Mouse (Mus musculus): Measurements from ENCODE around the gene Socs7. TPM values are rescaled to one million over a fixed set of nuclear protein-coding genes. Genes with fewer than 3 reads are reported as not detected.

The Socs7 gene
- polyA plus RNA-seq, 1 experiment from 2014 or later = 3.4 TPM

GRCm38 (mm10) chr11:97338302-97338976 is 23.9 kb upstream of the Socs7 start:
- DNase-seq (ENCODE audit: low spot score, missing footprints) (peak; percentile 85), ATAC-seq (ENCODE audit: low FRiP score) (no peak)
- no peak overlapping the region for H3K27ac ChIP-seq (ENCODE audit: low read depth, low read length)
- H3K4me1 ChIP-seq (ENCODE audit: control insufficient read depth, insufficient read depth, low read length) = no peaks in the 10 kb centered on the region
- H3K27me3 ChIP-seq (ENCODE audit: control insufficient read depth, insufficient read depth, low read length) = no peaks in the 10 kb centered on the region
- no peak overlapping the region for H3K4me3 ChIP-seq (ENCODE audit: low read depth, low read length)
- WGBS = 59% methylated on average over 21 of the region's 21 CpGs
- H3K36me3 ChIP-seq (ENCODE audit: control insufficient read depth, insufficient read depth, low read length) = no peaks in the 10 kb centered on the region
- H3K4me2 ChIP-seq = no peak overlapping the region
- no peaks in the 10 kb centered on the region for H3K9me3 ChIP-seq (ENCODE audit: control insufficient read depth, low read length)
- H3K9ac ChIP-seq (ENCODE audit: low read length) = no peak overlapping the region

DNA sequence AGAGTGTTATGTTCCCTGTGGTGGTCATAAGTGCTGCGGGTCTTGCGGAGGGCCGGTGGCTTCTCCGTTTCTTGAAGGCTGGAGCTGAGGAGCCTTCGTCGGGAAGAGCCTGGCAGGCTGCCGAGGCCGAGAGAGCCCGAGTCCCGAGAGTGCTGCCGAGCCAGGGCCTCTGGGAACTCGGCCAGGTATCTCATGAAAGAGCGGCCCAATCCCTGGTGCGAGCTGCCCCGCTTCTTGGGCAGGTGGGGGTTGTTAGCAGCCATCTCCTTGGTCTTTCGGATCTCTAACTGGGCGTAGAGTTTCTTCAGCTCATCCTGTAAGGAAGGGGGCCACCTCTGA is 23.4 kb upstream of the Socs7 start:
- no peak overlapping the region for H3K27ac ChIP-seq (ENCODE audit: low read depth, low read length)
- no peaks in the 10 kb centered on the region for H3K36me3 ChIP-seq (ENCODE audit: control insufficient read depth, insufficient read depth, low read length)
- H3K27me3 ChIP-seq (ENCODE audit: control insufficient read depth, insufficient read depth, low read length) = peaks cover 4% of the 10 kb centered on the region
- no peaks in the 10 kb centered on the region for H3K4me1 ChIP-seq (ENCODE audit: control insufficient read depth, insufficient read depth, low read length)
- no peak overlapping the region for H3K9ac ChIP-seq (ENCODE audit: low read length)
- H3K4me3 ChIP-seq (ENCODE audit: low read depth, low read length) = no peak overlapping the region
- H3K9me3 ChIP-seq (ENCODE audit: control insufficient read depth, low read length) = no peaks in the 10 kb centered on the region
- DNase-seq (ENCODE audit: low spot score, missing footprints) = peak; percentile 73
- WGBS = 52% methylated on average over 17 of the region's 17 CpGs
- no peak for ATAC-seq (ENCODE audit: low FRiP score)
- H3K4me2 ChIP-seq = no peak overlapping the region

DNA sequence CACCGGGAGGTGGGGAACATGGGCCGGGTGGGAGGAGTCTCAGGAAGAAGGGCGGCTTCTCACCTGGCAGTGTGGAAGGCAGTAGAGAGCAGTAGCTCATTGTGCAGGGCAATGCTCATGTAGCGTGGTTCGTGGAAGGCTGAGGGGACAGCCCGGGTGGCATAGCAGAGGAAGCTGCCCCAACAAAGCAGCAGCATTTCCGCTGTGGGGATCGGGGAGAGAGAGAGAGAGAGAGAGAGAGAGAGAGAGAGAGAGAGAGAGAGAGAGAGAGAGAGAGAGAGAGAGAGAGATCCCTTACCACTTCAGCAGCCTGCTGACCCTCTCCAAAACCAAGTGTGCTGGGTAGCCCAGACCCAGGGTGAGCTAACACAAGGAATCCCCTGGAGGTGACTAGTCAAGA is 19.2 kb upstream of the Socs7 start:
- ATAC-seq (ENCODE audit: low FRiP score) (no peak), DNase-seq (ENCODE audit: low spot score, missing footprints) (no peak)
- 38% methylated on average over 8 of the region's 8 CpGs for WGBS
- Histone ChIP-seq H3K9me3 (ENCODE audit: control insufficient read depth, low read length) (no peaks in the 10 kb centered on the region), H3K27me3 (ENCODE audit: control insufficient read depth, insufficient read depth, low read length) (peaks cover 4% of the 10 kb centered on the region), H3K27ac (ENCODE audit: low read depth, low read length) (no peak overlapping the region), H3K4me1 (ENCODE audit: control insufficient read depth, insufficient read depth, low read length) (no peaks in the 10 kb centered on the region), H3K4me2 (no peak overlapping the region), H3K9ac (ENCODE audit: low read length) (no peak overlapping the region), H3K4me3 (ENCODE audit: low read depth, low read length) (no peak overlapping the region), H3K36me3 (ENCODE audit: control insufficient read depth, insufficient read depth, low read length) (no peaks in the 10 kb centered on the region)

DNA sequence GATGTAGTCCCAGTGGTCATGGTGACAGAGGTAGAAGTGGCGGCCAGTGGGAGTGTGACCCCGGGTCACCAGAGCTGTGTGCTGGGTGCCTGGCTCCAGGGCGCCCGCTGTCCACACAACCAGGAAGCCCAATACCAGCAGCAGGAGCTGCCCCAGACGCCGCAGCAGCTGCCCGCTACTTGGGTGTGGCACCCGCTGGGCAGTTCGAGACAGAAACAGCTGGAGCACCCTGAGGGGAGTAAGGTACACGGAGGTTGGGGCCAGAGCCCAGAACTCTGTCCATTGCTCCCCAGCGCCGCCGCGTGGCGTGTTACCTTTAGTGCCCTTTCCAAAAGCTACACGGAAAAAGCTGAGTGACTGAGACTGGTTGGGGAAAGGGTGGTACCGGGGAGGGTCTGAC is 18.7 kb upstream of the Socs7 start:
- DNase-seq (ENCODE audit: low spot score, missing footprints) (peak; percentile 75), ATAC-seq (ENCODE audit: low FRiP score) (no peak)
- H3K36me3 ChIP-seq (ENCODE audit: control insufficient read depth, insufficient read depth, low read length) = no peaks in the 10 kb centered on the region
- peaks cover 4% of the 10 kb centered on the region for H3K27me3 ChIP-seq (ENCODE audit: control insufficient read depth, insufficient read depth, low read length)
- H3K4me2 ChIP-seq = no peak overlapping the region
- H3K27ac ChIP-seq (ENCODE audit: low read depth, low read length) = no peak overlapping the region
- 32% methylated on average over 17 of the region's 17 CpGs for WGBS
- no peaks in the 10 kb centered on the region for H3K9me3 ChIP-seq (ENCODE audit: control insufficient read depth, low read length)
- no peak overlapping the region for H3K4me3 ChIP-seq (ENCODE audit: low read depth, low read length)
- no peaks in the 10 kb centered on the region for H3K4me1 ChIP-seq (ENCODE audit: control insufficient read depth, insufficient read depth, low read length)
- no peak overlapping the region for H3K9ac ChIP-seq (ENCODE audit: low read length)

DNA sequence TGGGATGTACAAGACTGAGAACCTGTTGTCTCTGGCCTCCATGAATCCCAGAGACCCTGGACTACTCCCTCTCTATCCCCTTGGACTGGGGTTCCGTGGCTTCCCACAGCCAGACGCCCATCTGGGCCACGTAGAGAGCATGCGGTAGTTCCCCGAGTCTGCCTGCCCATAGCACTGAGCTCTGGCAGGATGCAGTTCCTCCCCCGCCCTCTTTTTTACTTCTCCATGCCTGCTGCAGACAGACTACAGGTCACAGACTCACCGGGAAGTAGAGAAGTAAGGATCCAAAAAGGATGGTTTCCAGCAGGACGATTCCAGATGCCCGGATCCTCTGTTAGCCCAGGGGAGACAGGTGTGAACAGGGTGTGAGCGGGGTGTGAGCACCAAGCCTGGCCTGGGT is 16.9 kb upstream of the Socs7 start:
- DNase-seq (ENCODE audit: low spot score, missing footprints) (peak; percentile 68), ATAC-seq (ENCODE audit: low FRiP score) (no peak)
- H3K36me3 ChIP-seq (ENCODE audit: control insufficient read depth, insufficient read depth, low read length) = no peaks in the 10 kb centered on the region
- no peak overlapping the region for H3K9ac ChIP-seq (ENCODE audit: low read length)
- 87% methylated on average over 10 of the region's 10 CpGs for WGBS
- H3K4me1 ChIP-seq (ENCODE audit: control insufficient read depth, insufficient read depth, low read length) = peaks cover 5% of the 10 kb centered on the region
- no peak overlapping the region for H3K4me3 ChIP-seq (ENCODE audit: low read depth, low read length)
- no peaks in the 10 kb centered on the region for H3K9me3 ChIP-seq (ENCODE audit: control insufficient read depth, low read length)
- H3K27ac ChIP-seq (ENCODE audit: low read depth, low read length) = no peak overlapping the region
- H3K27me3 ChIP-seq (ENCODE audit: control insufficient read depth, insufficient read depth, low read length) = peaks cover 4% of the 10 kb centered on the region
- H3K4me2 ChIP-seq = no peak overlapping the region

- H3K9ac ChIP-seq (ENCODE audit: low read length) = no peak overlapping the region
- H3K36me3 ChIP-seq (ENCODE audit: control insufficient read depth, insufficient read depth, low read length) = no peaks in the 10 kb centered on the region
- no peak overlapping the region for H3K4me2 ChIP-seq
- no peaks in the 10 kb centered on the region for H3K9me3 ChIP-seq (ENCODE audit: control insufficient read depth, low read length)
- H3K4me1 ChIP-seq (ENCODE audit: control insufficient read depth, insufficient read depth, low read length) = peaks cover 5% of the 10 kb centered on the region
- no peak for DNase-seq (ENCODE audit: low spot score, missing footprints)
- ATAC-seq (ENCODE audit: low FRiP score) = no peak
- no peak overlapping the region for H3K27ac ChIP-seq (ENCODE audit: low read depth, low read length)
- peaks cover 4% of the 10 kb centered on the region for H3K27me3 ChIP-seq (ENCODE audit: control insufficient read depth, insufficient read depth, low read length)
- WGBS = 75% methylated on average over 9 of the region's 9 CpGs
- H3K4me3 ChIP-seq (ENCODE audit: low read depth, low read length) = no peak overlapping the region
These were observed 16.0 kb upstream of the Socs7 start for GRCm38 (mm10) chr11:97346383-97346782.

- no peak for ATAC-seq (ENCODE audit: low FRiP score)
- Histone ChIP-seq H3K27ac (ENCODE audit: low read depth, low read length) (no peak overlapping the region), H3K4me3 (ENCODE audit: low read depth, low read length) (no peak overlapping the region), H3K36me3 (ENCODE audit: control insufficient read depth, insufficient read depth, low read length) (no peaks in the 10 kb centered on the region), H3K9ac (ENCODE audit: low read length) (no peak overlapping the region), H3K4me1 (ENCODE audit: control insufficient read depth, insufficient read depth, low read length) (peaks cover 5% of the 10 kb centered on the region), H3K27me3 (ENCODE audit: control insufficient read depth, insufficient read depth, low read length) (peaks cover 4% of the 10 kb centered on the region), H3K9me3 (ENCODE audit: control insufficient read depth, low read length) (no peaks in the 10 kb centered on the region), H3K4me2 (no peak overlapping the region)
- whole genome bisulfite sequencing = 88% methylated on average over 9 of the region's 9 CpGs
- no peak for DNase-seq (ENCODE audit: low spot score, missing footprints)
These were observed 15.1 kb upstream of the Socs7 start for GRCm38 (mm10) chr11:97347291-97347690.

DNA sequence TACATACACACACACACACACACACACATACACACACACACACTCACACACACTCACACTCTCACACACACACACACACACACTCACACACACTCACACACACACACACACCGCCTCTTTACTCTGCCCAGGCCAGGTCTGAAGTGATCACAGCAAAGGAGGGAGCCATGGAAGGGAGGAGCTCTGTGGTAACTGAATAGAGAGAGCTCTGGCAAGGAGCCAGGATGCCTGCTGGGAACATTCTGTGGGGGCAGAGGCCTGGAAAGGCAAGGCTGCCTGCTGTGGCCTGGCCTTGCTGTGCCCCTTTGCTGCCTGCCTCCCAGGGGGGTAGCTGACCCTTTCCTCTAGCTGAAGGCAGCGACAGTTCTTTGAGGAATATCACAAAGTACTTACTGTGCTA is 12.3 kb upstream of the Socs7 start:
- Histone ChIP-seq H3K9ac (ENCODE audit: low read length) (no peak overlapping the region), H3K4me1 (ENCODE audit: control insufficient read depth, insufficient read depth, low read length) (peaks cover 5% of the 10 kb centered on the region), H3K9me3 (ENCODE audit: control insufficient read depth, low read length) (no peaks in the 10 kb centered on the region), H3K27ac (ENCODE audit: low read depth, low read length) (no peak overlapping the region), H3K27me3 (ENCODE audit: control insufficient read depth, insufficient read depth, low read length) (no peaks in the 10 kb centered on the region), H3K4me3 (ENCODE audit: low read depth, low read length) (no peak overlapping the region), H3K4me2 (no peak overlapping the region), H3K36me3 (ENCODE audit: control insufficient read depth, insufficient read depth, low read length) (no peaks in the 10 kb centered on the region)
- WGBS = 30% methylated on average over 2 of the region's 2 CpGs
- ATAC-seq (ENCODE audit: low FRiP score) = 0 out of 2 replicates have a peak, but pooled peaks have one; percentile 54
- DNase-seq (ENCODE audit: low spot score, missing footprints) = peak; percentile 87

DNA sequence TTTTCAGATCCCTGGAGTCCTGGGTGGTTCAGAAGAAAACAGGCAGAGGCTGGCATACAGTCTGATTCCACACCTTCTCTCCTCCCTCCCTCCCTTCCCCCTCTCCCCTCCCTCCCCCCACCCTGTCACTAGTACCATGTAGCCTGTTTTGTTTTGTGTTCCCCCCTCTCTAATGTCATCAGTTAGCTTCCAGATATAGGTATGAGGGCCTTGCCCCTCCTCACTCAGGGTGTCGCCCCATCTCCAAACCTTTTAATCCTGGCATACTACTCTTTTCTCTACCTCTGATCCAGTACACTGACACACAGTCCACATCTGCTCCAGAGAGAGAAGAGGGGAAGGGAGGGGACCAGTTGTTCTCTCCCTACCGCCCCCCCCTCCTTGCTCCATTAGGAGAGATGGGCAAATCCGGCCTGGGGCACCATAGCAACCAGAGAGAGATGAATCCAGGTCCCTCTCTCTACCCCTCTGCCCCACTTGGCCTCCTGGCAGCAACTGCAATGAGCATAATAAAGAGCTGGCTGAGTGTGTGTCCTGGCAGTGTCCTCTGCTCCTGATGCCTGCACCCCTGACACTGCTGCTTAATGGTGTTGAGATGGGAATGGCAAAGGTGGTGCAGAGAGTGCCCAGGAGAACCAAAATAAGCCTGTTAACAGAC is 10.2 kb upstream of the Socs7 start, which contains the start of gene Gpr179:
Gene Gpr179, minus strand, starts transcription at position 51 of the 658 bp plus-strand sequence.
- ATAC-seq (ENCODE audit: low FRiP score) = no peak
- WGBS = 65% methylated on average over 3 of the region's 3 CpGs
- peaks cover 5% of the 10 kb centered on the region for H3K4me1 ChIP-seq (ENCODE audit: control insufficient read depth, insufficient read depth, low read length)
- no peak for DNase-seq (ENCODE audit: low spot score, missing footprints)
- no peak within 1 kb of the TSS for H3K4me3 ChIP-seq (ENCODE audit: low read depth, low read length)
- H3K36me3 ChIP-seq (ENCODE audit: control insufficient read depth, insufficient read depth, low read length) = no peaks in the 10 kb centered on the region
- H3K27me3 ChIP-seq (ENCODE audit: control insufficient read depth, insufficient read depth, low read length) = no peaks in the 10 kb centered on the region
- no peak within 1 kb of the TSS for H3K9ac ChIP-seq (ENCODE audit: low read length)
- H3K4me2 ChIP-seq = no peak within 1 kb of the TSS
- no peak within 1 kb of the TSS for H3K27ac ChIP-seq (ENCODE audit: low read depth, low read length)
- no peaks in the 10 kb centered on the region for H3K9me3 ChIP-seq (ENCODE audit: control insufficient read depth, low read length)
